In the genomic region with DNA sequence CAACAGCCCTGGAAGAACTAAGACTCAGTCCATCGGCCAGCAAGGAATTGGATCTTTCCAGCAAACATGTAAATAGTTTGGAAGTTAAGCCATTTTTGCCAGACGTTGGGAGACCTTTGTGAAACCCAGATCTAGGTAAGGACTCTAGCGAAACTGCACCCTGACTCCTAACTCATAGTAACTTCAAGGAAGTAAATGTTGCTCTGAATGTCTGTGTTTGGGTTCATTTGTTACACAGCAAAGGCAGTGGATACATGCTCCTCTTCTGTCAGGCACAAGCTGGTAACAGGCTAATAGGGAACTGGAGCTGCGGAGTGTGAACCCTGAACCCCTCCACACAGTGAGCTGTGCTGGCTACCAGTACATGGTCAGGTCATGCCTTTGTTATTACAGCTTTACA, we compare ENCODE assay signal across 38 mouse cellular contexts. TPM values are rescaled to one million over a fixed set of nuclear protein-coding genes. Genes with fewer than 3 reads are reported as not detected.
"Had no signal": no experiment of that assay in that cellular context is flagged by ENCODE, and none has a peak within 500 bp of the region (broad histone marks: within the 10 kb centered on the region; RNA-seq: fewer than 3 reads in every experiment).

No protein-coding gene starts in this region.

- H3K27me3 ChIP-seq: liver, embryonic 15.5 days; neural tube, embryonic 12.5 days had no signal

- H3K27ac ChIP-seq: limb, embryonic 10.5 days; limb, embryonic 12.5 days; limb, embryonic 13.5 days; limb, embryonic 15.5 days; liver, embryonic 12.5 days; liver, embryonic 13.5 days; liver, embryonic 14.5 days; liver, embryonic 15.5 days; lung, embryonic 15.5 days; macrophage; midbrain, embryonic 10.5 days; midbrain, embryonic 12.5 days; midbrain, embryonic 13.5 days; midbrain, embryonic 15.5 days; neural tube, embryonic 12.5 days had no signal

- ATAC-seq: liver, embryonic 12.5 days; liver, postnatal 0 days; lung, postnatal 0 days; midbrain, embryonic 13.5 days; midbrain, embryonic 15.5 days; midbrain, embryonic 16.5 days had no signal

- H3K4me3 ChIP-seq: limb, embryonic 10.5 days; limb, embryonic 12.5 days; limb, embryonic 13.5 days; limb, embryonic 15.5 days; liver, embryonic 12.5 days; liver, embryonic 13.5 days; liver, embryonic 15.5 days; lung, embryonic 15.5 days; megakaryocyte, embryonic 14.5 days; midbrain, embryonic 10.5 days; midbrain, embryonic 12.5 days; midbrain, embryonic 13.5 days; midbrain, embryonic 15.5 days; myocyte; neural tube, embryonic 12.5 days had no signal

- H3K4me2 ChIP-seq: limb, embryonic 12.5 days; limb, embryonic 13.5 days; limb, embryonic 15.5 days; liver, embryonic 11.5 days; liver, embryonic 12.5 days; liver, embryonic 13.5 days; liver, embryonic 15.5 days; lung, embryonic 14.5 days; lung, embryonic 15.5 days; midbrain, embryonic 12.5 days; midbrain, embryonic 13.5 days; midbrain, embryonic 15.5 days; neural tube, embryonic 12.5 days had no signal

- DNase-seq: left cerebral cortex, postnatal 4 days; liver; liver, embryonic 13.5 days; liver, postnatal 0 days; lung, adult 18-20 months; lung, adult 2 months; lung, embryonic 14.5 days; lung, postnatal 10 days; lung, postnatal 14 days; lung, postnatal 36 days; lung, postnatal 4 days; midbrain, embryonic 14.5 days had no signal

- H3K9me3 ChIP-seq: limb, embryonic 10.5 days; limb, embryonic 15.5 days; liver, embryonic 12.5 days; liver, embryonic 13.5 days; liver, embryonic 15.5 days; midbrain, embryonic 15.5 days had no signal

- H3K4me1 ChIP-seq: limb, embryonic 10.5 days; limb, embryonic 12.5 days; limb, embryonic 13.5 days; limb, embryonic 15.5 days; liver, embryonic 12.5 days; liver, embryonic 13.5 days; liver, embryonic 15.5 days; megakaryocyte, embryonic 14.5 days; midbrain, embryonic 10.5 days; midbrain, embryonic 12.5 days; midbrain, embryonic 13.5 days; midbrain, embryonic 15.5 days; neural tube, embryonic 12.5 days had no signal

- H3K9ac ChIP-seq: limb, embryonic 12.5 days; limb, embryonic 13.5 days; limb, embryonic 15.5 days; liver, embryonic 12.5 days; liver, embryonic 13.5 days; liver, embryonic 14.5 days; liver, embryonic 15.5 days; liver, postnatal 0 days; lung, embryonic 14.5 days; lung, embryonic 15.5 days; midbrain, embryonic 12.5 days; midbrain, embryonic 13.5 days; midbrain, embryonic 15.5 days; neural tube, embryonic 12.5 days had no signal

- H3K36me3 ChIP-seq: limb, embryonic 10.5 days; limb, embryonic 12.5 days; limb, embryonic 13.5 days; limb, embryonic 15.5 days; liver, embryonic 12.5 days; liver, embryonic 13.5 days; liver, embryonic 15.5 days; lung, embryonic 15.5 days; midbrain, embryonic 10.5 days; midbrain, embryonic 12.5 days; midbrain, embryonic 13.5 days; midbrain, embryonic 15.5 days; neural tube, embryonic 12.5 days had no signal

RNA-seq across cellular contexts. Expression of a gene that starts 28.7 kb away (rescaled TPM):
- total RNA-seq: liver, adult 2 months; megakaryocyte progenitor cell, adult 5-6 weeks; megakaryocyte, adult 5-6 weeks; megakaryocyte-erythroid progenitor cell, adult 5-6 weeks; monocyte, adult 5-6 weeks had no signal
- polyA plus RNA-seq: liver, adult 2 months; liver, embryonic 11.5 days; liver, embryonic 12.5 days; liver, embryonic 13.5 days; liver, embryonic 15.5 days; liver, embryonic 16.5 days; liver, postnatal 0 days; lung, embryonic 14.5 days; lung, embryonic 16.5 days; macrophage had no signal
